Mouse (Mus musculus) testis, postnatal 14 days (tissue): ENCODE measurements around the gene Sec24d.

Experiments
- DNase-seq: peaks from one replicate; pipeline ENCODE4 v3.0.0; 2021; ENCODE audit warnings: low spot score

Gene Sec24d

GRCm38 (mm10) chr3:123404945-123405344 is 137.7 kb downstream of the Sec24d start:
- DNase-seq, result no peak

GRCm38 (mm10) chr3:123411821-123412578 is 144.7 kb downstream of the Sec24d start:
- DNase-seq, result no peak

DNA sequence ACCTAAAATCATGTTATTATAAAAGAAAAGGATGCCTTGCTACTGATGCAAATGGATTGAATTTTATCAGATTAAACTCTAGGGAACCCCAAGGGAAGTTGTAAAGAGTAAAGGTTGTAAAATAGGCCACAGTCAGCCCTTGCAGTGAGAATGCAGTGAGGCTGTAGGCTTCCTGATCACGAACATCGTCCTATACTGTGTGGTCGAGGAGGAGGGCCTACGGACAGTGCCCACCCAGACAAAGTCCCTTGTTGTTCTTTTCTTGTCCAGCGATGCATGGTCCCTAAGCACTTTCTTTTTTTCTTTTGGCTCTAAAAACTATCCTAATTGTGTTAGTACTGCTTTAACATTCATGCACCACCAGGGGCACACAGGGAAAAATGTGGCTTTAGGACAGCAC is 145.9 kb downstream of the Sec24d start:
- no peak for DNase-seq
